Mouse (Mus musculus) kidney, adult 2 months (tissue): Measurements from ENCODE around the gene Ildr2.

Experiments
- CTCF ChIP-seq: fragments of 200-500 bp; conservative IDR thresholded peaks from 2 replicates; pipeline ENCODE4 v1.5.1; 2011; ENCODE audit warnings: low read depth, mild to moderate bottlenecking, control low read depth, low read length, moderate library complexity, mixed read lengths; ENCODE audit not compliant: insufficient read depth, insufficient read length
- POLR2A ChIP-seq: fragments of 200-500 bp; IDR thresholded peaks from one replicate; pipeline ENCODE4 v1.6.1; 2011; ENCODE audit warnings: low read depth, low read length, control low read depth

DNA sequence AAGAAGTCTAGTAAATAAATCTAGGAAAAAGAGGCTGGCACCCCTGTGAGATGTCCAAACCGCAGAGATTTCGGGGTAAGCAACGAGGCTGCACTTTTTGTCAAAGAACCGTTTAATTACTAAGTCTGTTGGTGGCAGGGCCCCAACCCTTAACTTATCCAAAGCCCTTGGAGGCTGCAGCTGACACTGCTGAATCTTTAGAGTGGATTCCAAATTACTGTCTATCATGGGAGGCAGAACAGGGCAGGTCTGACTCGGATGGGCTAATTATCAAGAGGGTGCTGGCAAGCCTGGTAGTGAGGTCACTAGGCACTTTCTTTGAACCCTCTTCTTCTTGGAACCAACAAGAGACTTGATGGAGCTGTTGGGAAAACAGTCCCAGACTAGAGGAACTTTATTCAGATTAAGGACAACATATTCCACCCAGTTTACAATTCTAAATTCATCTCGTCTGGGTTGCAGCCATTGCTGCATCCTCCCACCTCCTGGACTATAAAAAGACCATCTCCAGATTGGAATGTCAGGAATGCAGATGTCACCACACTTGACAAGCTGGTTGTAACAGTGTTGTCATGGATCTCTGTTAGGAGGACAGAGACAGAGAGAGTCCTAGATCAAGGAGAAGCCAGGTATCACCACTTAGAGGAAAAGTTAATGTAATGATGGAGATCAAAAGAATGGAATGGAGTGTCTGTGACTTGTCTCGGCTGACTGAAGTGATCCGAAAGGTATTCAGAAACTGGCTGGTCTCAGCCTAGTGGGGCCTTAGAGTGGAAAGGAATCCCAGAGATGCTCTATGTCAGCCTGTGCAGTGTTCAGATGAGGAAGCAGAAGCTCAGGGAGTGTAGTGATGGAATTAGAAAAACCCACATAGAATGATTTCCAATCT lies 50.7 kb downstream of the Ildr2 start:
- TF ChIP-seq CTCF (no peak), POLR2A (no peak)
